Mouse (Mus musculus): ENCODE results near the gene Lpp.
A peak's percentile ranks its signal among the peaks of the same experiment; 100 is the strongest.

Lpp gene

GRCm38 (mm10) chr16:24392651-24393555 lies at the start of gene Lpp:
Gene Lpp, plus strand, starts transcription at chr16:24393507.
- peak; percentile 84 for DNase-seq (ENCODE audit: low read depth, low spot score)

GRCm38 (mm10) chr16:24347582-24348411 lies 45.5 kb upstream of the Lpp start:
- no peak for DNase-seq (ENCODE audit: low read depth, low spot score)

GRCm38 (mm10) chr16:24350306-24350705 lies 43.0 kb upstream of the Lpp start:
- no peak for DNase-seq (ENCODE audit: low read depth, low spot score)

- DNase-seq (ENCODE audit: low read depth, low spot score), result no peak
Measured at GRCm38 (mm10) chr16:24350751-24351150, 42.6 kb upstream of the Lpp start.

- no peak for DNase-seq (ENCODE audit: low read depth, low spot score)
Measured at GRCm38 (mm10) chr16:24351811-24352210, 41.5 kb upstream of the Lpp start.

GRCm38 (mm10) chr16:24353816-24354215 lies 39.5 kb upstream of the Lpp start:
- no peak for DNase-seq (ENCODE audit: low read depth, low spot score)

- no peak for DNase-seq (ENCODE audit: low read depth, low spot score)
Measured at GRCm38 (mm10) chr16:24361667-24362066, 31.6 kb upstream of the Lpp start.

- DNase-seq (ENCODE audit: low read depth, low spot score), result no peak
Measured at GRCm38 (mm10) chr16:24364030-24364687, 29.1 kb upstream of the Lpp start.

GRCm38 (mm10) chr16:24365900-24366299 lies 27.4 kb upstream of the Lpp start:
- no peak for DNase-seq (ENCODE audit: low read depth, low spot score)

- DNase-seq (ENCODE audit: low read depth, low spot score), result no peak
Measured at GRCm38 (mm10) chr16:24367071-24367470, 26.2 kb upstream of the Lpp start.

GRCm38 (mm10) chr16:24367506-24367905 lies 25.8 kb upstream of the Lpp start:
- no peak for DNase-seq (ENCODE audit: low read depth, low spot score)

- DNase-seq (ENCODE audit: low read depth, low spot score), result no peak
Measured at GRCm38 (mm10) chr16:24376478-24376877, 16.8 kb upstream of the Lpp start.

GRCm38 (mm10) chr16:24390596-24390995 lies 2.7 kb upstream of the Lpp start:
- no peak for DNase-seq (ENCODE audit: low read depth, low spot score)

- DNase-seq (ENCODE audit: low read depth, low spot score), result peak; percentile 38
Measured at GRCm38 (mm10) chr16:24391111-24391510, 2.2 kb upstream of the Lpp start.

GRCm38 (mm10) chr16:24391901-24392300 lies 1.4 kb upstream of the Lpp start:
- DNase-seq (ENCODE audit: low read depth, low spot score), result no peak

- peak; percentile 71 for DNase-seq (ENCODE audit: low read depth, low spot score)
Measured at GRCm38 (mm10) chr16:24393556-24394210, 376 bp downstream of the Lpp start.

- peak; percentile 9 for DNase-seq (ENCODE audit: low read depth, low spot score)
Measured at GRCm38 (mm10) chr16:24394211-24394991, 1.1 kb downstream of the Lpp start.

GRCm38 (mm10) chr16:24395100-24395499 lies 1.8 kb downstream of the Lpp start:
- DNase-seq (ENCODE audit: low read depth, low spot score), result no peak

GRCm38 (mm10) chr16:24396504-24396903 lies 3.2 kb downstream of the Lpp start:
- DNase-seq (ENCODE audit: low read depth, low spot score), result no peak

- no peak for DNase-seq (ENCODE audit: low read depth, low spot score)
Measured at GRCm38 (mm10) chr16:24398476-24398875, 5.2 kb downstream of the Lpp start.

GRCm38 (mm10) chr16:24398893-24399292 lies 5.6 kb downstream of the Lpp start:
- no peak for DNase-seq (ENCODE audit: low read depth, low spot score)
